Mouse (Mus musculus): Measurements from ENCODE around the gene Olfr1417.
A peak's percentile ranks its signal among the peaks of the same experiment; 100 is the strongest.
"Not testable (repeated sequence)": the region's sequence is repeated elsewhere in the genome, so short reads cannot be mapped to it uniquely, and the experiment has no call there.

Olfr1417 gene

GRCm38 (mm10) chr19:11839119-11839518 lies at the start of gene Olfr1417:
Olfr1417 (minus strand) TSS chr19:11839219.
- no peak for DNase-seq

DNA sequence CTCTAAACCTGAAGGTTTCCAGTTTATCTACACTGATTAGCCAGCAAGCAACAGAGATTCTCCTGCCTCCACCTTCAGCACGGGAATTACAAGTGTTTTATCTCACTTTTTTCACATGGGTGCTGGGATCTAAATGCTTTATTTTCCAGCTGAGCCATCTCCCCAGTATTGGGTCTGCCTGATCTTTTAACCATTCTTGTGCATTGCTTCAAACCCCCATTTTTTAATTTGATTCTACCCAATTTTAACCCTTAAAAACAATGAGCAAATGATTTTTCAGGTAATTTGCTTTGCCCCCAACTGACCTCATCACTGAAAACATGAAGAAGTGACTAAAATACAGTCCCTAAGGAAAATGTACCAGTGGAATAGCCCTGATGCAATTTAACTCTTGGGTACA lies 47.2 kb upstream of the Olfr1417 start, which contains the start of gene Olfr1420:
Olfr1420 (plus strand) TSS at position 301 of the 400 bp plus-strand sequence.
- DNase-seq, result no peak

- not testable (repeated sequence) for DNase-seq
Measured at GRCm38 (mm10) chr19:11878404-11878803, 39.4 kb upstream of the Olfr1417 start.

DNA sequence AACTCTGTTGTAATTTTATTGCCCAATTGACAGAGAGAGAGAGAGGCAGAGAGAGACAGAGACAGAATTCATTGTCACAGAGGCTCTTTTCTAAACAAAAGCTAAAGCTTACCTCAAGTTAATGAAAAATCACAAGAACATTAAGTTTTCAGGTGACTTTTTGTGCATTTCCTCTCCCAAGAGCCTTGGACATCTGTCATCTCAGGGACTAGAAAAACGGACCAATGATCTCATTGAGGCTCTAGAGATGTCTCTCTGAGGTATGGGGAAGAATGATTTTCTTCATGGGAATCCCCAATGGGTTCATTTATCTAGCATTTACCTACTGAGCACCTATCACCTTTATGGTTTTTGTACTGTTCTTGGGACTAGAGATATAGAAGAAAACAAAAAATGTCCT lies 36.0 kb upstream of the Olfr1417 start, which contains the start of gene Olfr1419:
Olfr1419 (minus strand) TSS at position 101 of the 400 bp plus-strand sequence.
- no peak for DNase-seq

GRCm38 (mm10) chr19:11867837-11868236 lies 28.8 kb upstream of the Olfr1417 start:
- no peak for DNase-seq

GRCm38 (mm10) chr19:11860966-11861365 lies 21.9 kb upstream of the Olfr1417 start, which contains the start of gene Olfr1418:
Olfr1418 (minus strand) TSS chr19:11861066.
- DNase-seq, result no peak

DNA sequence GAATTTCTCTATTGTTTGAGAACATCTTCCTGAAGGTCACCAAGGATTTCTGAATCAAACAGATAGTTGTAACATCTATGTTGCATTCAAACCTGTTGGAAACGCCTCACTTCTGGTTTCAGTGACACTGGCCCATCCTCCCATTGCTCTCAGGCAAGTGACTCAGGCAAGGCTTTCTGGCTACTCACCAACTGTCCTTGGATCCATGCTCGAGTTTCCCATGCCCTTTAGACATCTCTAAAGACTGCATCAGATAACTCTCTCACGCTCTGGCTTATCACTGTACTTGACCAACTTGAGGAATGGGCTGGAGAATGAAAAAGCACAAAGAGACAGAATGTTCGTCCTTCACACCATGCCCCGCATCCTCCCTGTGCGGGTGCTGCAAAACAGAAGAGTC lies 17.5 kb upstream of the Olfr1417 start:
- DNase-seq, result no peak

DNA sequence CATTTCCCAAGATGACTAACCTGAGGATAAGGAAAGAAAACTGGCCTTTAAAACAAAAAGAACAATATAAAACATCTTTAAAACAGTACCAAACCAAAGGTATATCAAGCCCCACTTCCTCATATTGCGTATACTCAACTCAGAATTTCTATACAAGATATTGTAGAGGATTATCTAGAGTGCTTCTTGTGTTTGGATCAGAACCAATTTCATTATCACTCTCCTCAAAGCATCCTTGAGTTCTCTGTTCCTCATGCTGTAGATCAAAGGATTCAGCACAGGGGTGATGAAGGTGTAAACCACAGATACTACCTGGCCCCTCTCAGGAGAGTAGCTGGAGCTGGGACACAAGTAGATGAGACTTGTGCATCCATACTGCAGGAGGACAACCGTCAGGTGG lies 15.8 kb upstream of the Olfr1417 start:
- no peak for DNase-seq

DNA sequence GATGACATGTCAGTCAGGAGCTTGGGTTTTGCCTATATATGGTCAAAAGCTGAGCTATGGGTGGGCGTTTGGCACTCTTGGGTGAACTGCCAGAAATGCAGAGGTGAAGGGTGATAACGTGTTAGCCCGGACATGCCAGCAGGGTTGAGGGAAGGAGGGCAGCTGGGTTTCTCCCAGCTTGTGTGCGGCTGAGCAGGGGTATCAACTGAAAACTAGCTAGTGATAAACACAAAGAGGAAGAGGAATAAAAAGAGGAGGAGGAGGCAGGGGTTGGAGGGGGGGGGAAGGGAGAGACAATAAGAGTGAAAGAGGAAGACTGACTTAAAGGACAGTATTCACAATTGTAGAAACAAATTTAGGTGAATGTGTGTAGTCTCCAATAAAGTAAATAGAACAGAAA lies 13.6 kb upstream of the Olfr1417 start:
- DNase-seq, result no peak

DNA sequence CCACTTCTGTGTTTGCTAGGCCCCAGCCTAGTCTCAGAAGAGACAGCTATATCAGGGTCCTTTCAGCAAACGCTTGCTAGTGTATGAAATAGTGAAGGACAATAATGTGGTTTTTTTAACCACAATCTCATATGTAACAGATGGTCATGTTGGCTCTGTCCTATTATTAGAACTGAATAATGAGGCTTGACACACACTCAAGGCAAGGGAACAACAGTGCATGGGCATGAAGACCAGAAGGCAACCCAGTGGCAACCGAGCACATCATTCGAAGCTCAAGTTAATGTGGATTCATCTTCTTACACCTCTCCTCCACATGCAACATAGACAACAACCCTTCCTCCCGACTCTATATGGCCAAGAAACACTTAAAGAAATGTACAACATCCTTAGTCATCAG lies 7.3 kb upstream of the Olfr1417 start:
- DNase-seq, result no peak

GRCm38 (mm10) chr19:11823346-11824065 lies 15.5 kb downstream of the Olfr1417 start:
- DNase-seq, result no peak

- no peak for DNase-seq
Measured at GRCm38 (mm10) chr19:11820211-11820610, 18.8 kb downstream of the Olfr1417 start.

- peak; percentile 49 for DNase-seq
Measured at GRCm38 (mm10) chr19:11819800-11820199, 19.2 kb downstream of the Olfr1417 start.

DNA sequence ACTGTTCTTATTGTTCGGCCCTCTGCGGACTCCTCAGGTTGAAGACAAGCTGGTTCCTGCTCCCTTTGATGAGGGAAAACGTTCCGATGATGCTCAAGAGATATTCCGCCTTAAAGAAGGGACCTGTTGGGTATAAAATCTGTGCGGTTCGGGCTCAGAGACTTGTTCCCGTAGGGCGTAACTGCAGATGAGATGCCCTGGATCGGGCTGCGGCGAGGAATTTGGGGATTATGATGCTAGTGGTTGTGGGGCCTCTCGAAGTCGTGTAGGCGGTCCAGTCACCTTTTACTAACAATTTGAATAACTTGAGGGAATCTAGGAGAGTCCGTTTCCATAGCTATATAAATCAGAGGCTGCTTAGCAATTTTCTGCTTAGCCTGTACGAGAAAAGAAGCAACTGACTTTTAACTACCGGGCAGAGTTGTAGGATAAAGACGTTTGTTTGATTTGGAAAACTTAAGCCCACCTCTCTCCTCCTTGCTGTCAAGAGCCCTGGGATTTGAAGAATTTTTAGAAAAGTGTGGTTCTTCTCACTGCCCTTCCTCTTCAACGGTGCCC lies 19.8 kb downstream of the Olfr1417 start, which contains the start of gene Stx3:
Stx3 (minus strand) TSS at position 261 of the 558 bp plus-strand sequence.
- DNase-seq, result no peak

GRCm38 (mm10) chr19:11818199-11819142 lies 20.5 kb downstream of the Olfr1417 start:
- peak; percentile 63 for DNase-seq

DNA sequence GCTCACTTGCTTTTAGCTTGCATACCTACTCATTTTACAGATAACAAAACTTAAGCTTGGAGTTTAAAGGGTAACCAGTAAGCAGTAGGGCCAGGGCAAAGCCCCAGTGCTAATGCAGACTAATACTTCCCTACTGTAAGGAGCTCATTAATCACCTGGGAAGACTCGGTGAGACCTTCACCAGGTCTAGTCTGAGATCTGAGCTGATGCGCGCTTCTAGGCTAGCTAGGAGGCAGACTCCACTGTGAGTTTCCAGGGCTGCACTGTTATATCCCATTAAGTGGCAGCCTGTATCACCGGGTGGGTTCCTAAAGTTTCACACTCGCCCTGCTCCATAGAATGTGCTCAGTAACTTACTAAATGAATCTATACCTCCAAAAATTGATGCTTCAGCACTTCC lies 21.4 kb downstream of the Olfr1417 start:
- no peak for DNase-seq

DNA sequence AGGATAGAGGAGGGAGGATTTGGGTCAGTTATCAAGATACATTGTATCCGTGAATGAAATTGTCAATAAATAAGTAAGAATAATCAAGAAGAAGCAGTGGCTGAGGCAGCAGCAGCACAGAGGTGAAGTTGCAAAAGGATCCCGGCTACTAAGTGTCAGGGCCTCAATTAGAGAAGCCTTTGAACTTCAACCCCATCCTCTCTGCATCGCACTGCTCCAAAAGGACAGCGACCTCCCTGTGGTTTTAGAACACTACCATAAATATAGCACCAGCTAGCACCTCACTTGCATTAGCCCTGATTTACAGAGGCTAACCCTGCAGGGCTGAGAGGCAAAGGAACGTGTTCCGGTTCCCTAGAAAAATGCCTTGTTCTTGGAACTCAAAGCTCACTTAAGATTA lies 22.3 kb downstream of the Olfr1417 start:
- no peak for DNase-seq

DNA sequence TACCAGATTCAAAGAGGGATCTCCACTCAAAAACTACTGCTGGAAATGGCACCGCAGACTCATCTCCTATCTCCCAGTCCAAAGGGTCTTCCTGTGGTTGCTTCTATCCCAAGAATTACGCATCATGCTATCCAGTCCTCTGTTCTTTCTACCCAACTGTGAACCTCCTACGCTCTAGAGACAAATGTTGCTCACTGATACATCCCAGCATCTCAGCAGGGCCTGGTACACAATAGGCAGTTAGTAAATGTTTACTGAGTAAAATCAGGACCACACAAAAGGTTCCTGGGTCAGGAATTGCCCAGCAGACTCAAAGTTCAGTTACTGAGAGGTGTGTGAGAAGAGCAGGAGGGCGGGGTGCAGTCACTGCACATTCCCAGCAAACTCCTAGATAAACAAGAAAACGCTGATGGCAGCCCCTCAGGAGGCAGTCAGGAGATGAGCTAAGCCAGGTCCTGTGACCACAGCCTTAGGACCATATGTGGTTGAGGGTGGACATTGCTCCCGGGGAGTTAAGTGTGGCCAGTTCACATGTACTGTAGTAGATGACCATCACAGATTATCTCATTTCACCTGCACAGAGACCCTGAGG lies 24.2 kb downstream of the Olfr1417 start:
- DNase-seq, result no peak

DNA sequence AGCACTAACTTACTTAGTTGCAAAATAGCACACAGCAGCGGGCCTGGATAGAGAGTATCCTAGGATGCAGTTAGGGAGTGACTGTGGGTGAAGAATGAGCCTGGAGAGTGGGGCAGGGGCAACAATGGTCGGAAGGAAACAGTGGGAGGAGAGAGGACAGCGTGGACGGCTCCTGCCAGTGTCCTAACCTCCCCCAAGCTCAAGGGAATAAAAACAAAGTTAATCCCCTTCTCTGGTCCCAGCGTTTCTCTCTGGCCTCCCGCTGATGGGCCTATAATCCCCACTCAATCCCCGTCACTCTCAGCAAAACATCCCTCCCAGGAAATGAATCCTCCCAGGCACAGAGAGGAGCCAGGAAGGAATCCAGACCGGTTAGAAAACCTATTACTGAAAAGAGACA lies 25.4 kb downstream of the Olfr1417 start:
- no peak for DNase-seq

DNA sequence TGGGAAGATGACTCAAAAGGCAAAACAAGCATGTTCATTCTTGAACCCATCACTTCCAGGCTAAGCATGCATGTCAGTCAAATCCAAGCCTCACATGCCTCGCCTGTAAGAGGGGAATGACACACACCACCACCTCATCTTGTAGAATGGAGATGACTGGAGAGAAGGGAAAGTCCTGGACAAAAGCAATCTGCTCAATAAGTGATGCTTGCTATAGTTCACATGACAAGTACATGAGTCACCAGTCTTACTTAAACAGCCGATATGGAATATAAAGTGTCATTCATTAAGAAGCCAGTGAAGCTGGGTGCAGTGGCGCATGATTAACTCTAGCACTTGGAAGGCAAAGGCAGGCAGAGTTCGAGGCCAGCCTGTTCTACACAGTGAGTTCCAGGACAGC lies 25.9 kb downstream of the Olfr1417 start:
- DNase-seq, result no peak

GRCm38 (mm10) chr19:11811688-11812365 lies 27.2 kb downstream of the Olfr1417 start:
- DNase-seq, result no peak

DNA sequence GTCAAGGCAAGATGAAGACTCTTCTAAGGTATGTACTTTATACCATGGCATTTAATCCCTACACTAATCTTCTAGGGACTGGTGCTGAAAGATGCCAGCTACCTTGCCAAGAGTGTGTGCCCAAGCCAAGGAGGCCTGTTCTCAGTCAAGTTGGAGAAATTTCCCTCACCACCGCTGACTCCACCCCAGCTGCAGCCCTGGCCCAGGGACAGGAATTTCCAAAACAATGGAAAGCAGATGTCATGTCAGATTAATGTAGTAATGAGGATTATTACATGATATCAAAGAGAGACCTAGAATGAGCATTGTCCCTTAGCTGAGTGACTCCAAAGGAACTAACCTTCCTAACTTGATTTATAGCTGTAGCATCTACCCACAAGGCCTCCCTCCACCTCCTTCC lies 28.2 kb downstream of the Olfr1417 start:
- no peak for DNase-seq
